In the genomic region with DNA sequence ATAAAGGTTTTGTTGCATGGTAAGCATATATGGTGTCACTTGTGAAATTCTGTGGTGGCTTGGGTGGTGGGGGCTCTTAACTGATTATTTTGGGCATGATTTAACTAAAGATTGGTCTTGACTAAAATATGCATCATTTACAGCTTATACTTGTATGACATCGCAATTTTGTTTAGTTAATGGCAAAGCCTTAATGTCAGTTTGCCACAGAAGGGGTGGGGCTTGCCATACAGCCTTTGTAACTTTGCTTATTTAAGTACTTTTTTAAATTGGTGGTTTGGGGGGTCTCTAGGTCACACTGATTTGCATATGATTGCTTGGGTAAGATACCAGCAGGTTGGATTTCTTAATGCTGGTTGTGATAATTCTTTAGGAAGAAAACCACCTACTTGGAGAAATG, we compare ENCODE assay signal across 8 mouse cellular contexts. TPM values are rescaled to one million over a fixed set of nuclear protein-coding genes. Genes with fewer than 3 reads are reported as not detected.
A peak's percentile ranks its signal among the peaks of the same experiment; 100 is the strongest.
DNase-seq lines count a peak whose midpoint lies in the region; ATAC-seq and TF ChIP-seq lines count a peak whose summit lies in the region.

No protein-coding gene starts in this region.

- peaks cover 24% of the 10 kb centered on the region for H3K4me1 ChIP-seq in kidney, postnatal 0 days (replicated peaks; ENCODE audit: insufficient read depth, low read length)
- peaks cover 5% of the 10 kb centered on the region; the same call in 1 of the 2 replicates for H3K4me1 ChIP-seq in cortical plate, adult 2 months (ENCODE audit: control insufficient read depth, insufficient read depth, low read length)
- H3K4me1 ChIP-seq in hindbrain, embryonic 16.5 days (ENCODE audit: control insufficient read depth, insufficient read depth, low read depth, low read length), result peaks cover 27% of the 10 kb centered on the region
- peaks cover 45% of the 10 kb centered on the region for H3K4me1 ChIP-seq in midbrain, embryonic 16.5 days (ENCODE audit: control insufficient read depth, insufficient read depth, low read length)

- ATAC-seq in kidney, postnatal 0 days (replicated peaks; ENCODE audit: low FRiP score, low read depth), result no peak
- ATAC-seq in hindbrain, embryonic 16.5 days, result no peak
- ATAC-seq in midbrain, embryonic 16.5 days, result no peak

- no peak for TF ChIP-seq POLR2A in cortical plate, adult 2 months (IDR thresholded peaks at IDR 0.05; ENCODE audit: extremely low read depth, insufficient read depth, low read length)

- H3K36me3 ChIP-seq in kidney, postnatal 0 days (ENCODE audit: insufficient read depth, low read length), result peaks cover 9% of the 10 kb centered on the region; the same call in 1 of the 2 replicates
- peaks cover 10% of the 10 kb centered on the region for H3K36me3 ChIP-seq in hindbrain, embryonic 16.5 days (ENCODE audit: control insufficient read depth, insufficient read depth, low read length)
- H3K36me3 ChIP-seq in midbrain, embryonic 16.5 days (ENCODE audit: control insufficient read depth, insufficient read depth, low read length), result no peaks in the 10 kb centered on the region

- no peak overlapping the region for H3K27ac ChIP-seq in kidney, postnatal 0 days
- H3K27ac ChIP-seq in cortical plate, adult 2 months (ENCODE audit: insufficient read depth, low read length), result no peak overlapping the region
- H3K27ac ChIP-seq in hindbrain, embryonic 16.5 days (ENCODE audit: low read depth, low read length), result no peak overlapping the region
- H3K27ac ChIP-seq in midbrain, embryonic 16.5 days (ENCODE audit: low read length), result no peak overlapping the region

- no peak for DNase-seq in kidney, postnatal 0 days (ENCODE audit: low spot score)
- DNase-seq in kidney, postnatal 14 days, result no peak
- DNase-seq in spleen, adult 18-20 months, result no peak
- no peak for DNase-seq in embryo, embryonic 9.5 days (ENCODE audit: extremely low spot score)
- no peak for DNase-seq in c-Kit-positive CD71-positive TER-119-positive erythroid progenitor cells, embryonic 14.5 days (ENCODE audit: low spot score)

- no peak for TF ChIP-seq CTCF in kidney, postnatal 0 days (IDR thresholded peaks at IDR 0.05; ENCODE audit: low read depth)
- TF ChIP-seq CTCF in cortical plate, adult 2 months (IDR thresholded peaks at IDR 0.05; ENCODE audit: extremely low read depth, insufficient read depth, low read length), result no peak

- no peaks in the 10 kb centered on the region for H3K27me3 ChIP-seq in kidney, postnatal 0 days (ENCODE audit: insufficient read depth, low read length)
- no peaks in the 10 kb centered on the region for H3K27me3 ChIP-seq in hindbrain, embryonic 16.5 days (replicated peaks; ENCODE audit: control insufficient read depth, insufficient read depth, low read length)
- H3K27me3 ChIP-seq in midbrain, embryonic 16.5 days (ENCODE audit: control insufficient read depth, insufficient read depth, low read depth, low read length), result no peaks in the 10 kb centered on the region

- H3K4me3 ChIP-seq in kidney, postnatal 0 days (replicated peaks; ENCODE audit: low read depth, low read length), result peak overlapping the region; percentile 47
- peak overlapping the region; percentile 47; the same call in 1 of the 2 replicates for H3K4me3 ChIP-seq in cortical plate, adult 2 months (ENCODE audit: insufficient read depth, low read length)
- H3K4me3 ChIP-seq in hindbrain, embryonic 16.5 days (ENCODE audit: low read length), result peak overlapping the region; percentile 48
- H3K4me3 ChIP-seq in midbrain, embryonic 16.5 days (ENCODE audit: low read depth, low read length), result peak overlapping the region; percentile 53

- peak overlapping the region; percentile 72 for H3K4me2 ChIP-seq in kidney, postnatal 0 days (ENCODE audit: low read length)
- peak overlapping the region; percentile 80 for H3K4me2 ChIP-seq in hindbrain, embryonic 16.5 days (ENCODE audit: low read length)
- peak overlapping the region; percentile 99 for H3K4me2 ChIP-seq in midbrain, embryonic 16.5 days (ENCODE audit: low read length)

- WGBS in kidney, postnatal 0 days, result 11% methylated on average over 1 of the region's 1 CpGs
- WGBS in hindbrain, embryonic 16.5 days, result 32% methylated on average over 1 of the region's 1 CpGs
- 33% methylated on average over 1 of the region's 1 CpGs for WGBS in midbrain, embryonic 16.5 days

- no peak overlapping the region for H3K9ac ChIP-seq in kidney, postnatal 0 days (ENCODE audit: low read depth, low read length)
- H3K9ac ChIP-seq in hindbrain, embryonic 16.5 days (ENCODE audit: low read depth, low read length), result peak overlapping the region; percentile 19
- H3K9ac ChIP-seq in midbrain, embryonic 16.5 days (ENCODE audit: low read depth, low read length), result peak overlapping the region; percentile 66

- no peaks in the 10 kb centered on the region for H3K9me3 ChIP-seq in kidney, postnatal 0 days (replicated peaks; ENCODE audit: low read length)
- no peaks in the 10 kb centered on the region for H3K9me3 ChIP-seq in hindbrain, embryonic 16.5 days (ENCODE audit: control insufficient read depth, low read length)
- no peaks in the 10 kb centered on the region for H3K9me3 ChIP-seq in midbrain, embryonic 16.5 days (replicated peaks; ENCODE audit: control insufficient read depth, low read length, poor library complexity, severe bottlenecking)

RNA-seq across cellular contexts. Expression of gene Ubb, which starts 2.2 kb away (rescaled TPM):
- polyA plus RNA-seq in kidney, postnatal 0 days (2015; fragmentation: Nextera tagmentation; extraction: Ambion mirVana), result 2,759 and 3,018 TPM in 2 replicates
- 3,210 and 3,262 TPM in 2 replicates for polyA plus RNA-seq in cortical plate, adult 2 months (2012; rRNA removed)
- 4,470 and 4,568 TPM in 2 replicates for polyA plus RNA-seq in hindbrain, embryonic 16.5 days (2015; fragmentation: Nextera tagmentation; extraction: Ambion mirVana)
- polyA plus RNA-seq in midbrain, embryonic 16.5 days (2015; fragmentation: Nextera tagmentation; extraction: Ambion mirVana), result 4,809 and 4,815 TPM in 2 replicates

RNA-seq across cellular contexts. Expression of gene Cenpv, which starts 14.1 kb away (rescaled TPM):
- polyA plus RNA-seq in kidney, postnatal 0 days (2015; fragmentation: Nextera tagmentation; extraction: Ambion mirVana), result 17.1 and 17.6 TPM in 2 replicates
- polyA plus RNA-seq in cortical plate, adult 2 months (2012; rRNA removed), result 57.3 and 65.1 TPM in 2 replicates
- 23.8 and 50.7 TPM in 2 replicates for polyA plus RNA-seq in hindbrain, embryonic 16.5 days (2015; fragmentation: Nextera tagmentation; extraction: Ambion mirVana)
- 51.2 and 54.4 TPM in 2 replicates for polyA plus RNA-seq in midbrain, embryonic 16.5 days (2015; fragmentation: Nextera tagmentation; extraction: Ambion mirVana)

RNA-seq across cellular contexts. Expression of gene Trpv2, which starts 21.1 kb away (rescaled TPM):
- polyA plus RNA-seq in kidney, postnatal 0 days (2015; fragmentation: Nextera tagmentation; extraction: Ambion mirVana), result 1.7 and 2.4 TPM in 2 replicates
- 23.4 and 23.5 TPM in 2 replicates for polyA plus RNA-seq in cortical plate, adult 2 months (2012; rRNA removed)
- 35.3 and 36.6 TPM in 2 replicates for polyA plus RNA-seq in hindbrain, embryonic 16.5 days (2015; fragmentation: Nextera tagmentation; extraction: Ambion mirVana)
- 43.5 and 43.7 TPM in 2 replicates for polyA plus RNA-seq in midbrain, embryonic 16.5 days (2015; fragmentation: Nextera tagmentation; extraction: Ambion mirVana)
